Mouse (Mus musculus) MEL-GATA-1-ER (cell line): ENCODE results near the gene Macf1.
A peak's percentile ranks its signal among the peaks of the same experiment; 100 is the strongest.

Experiments used
- DNase-seq: peaks from one replicate; pipeline ENCODE4 v3.0.0-alpha.2; 2012; ENCODE audit warnings: low read depth; ENCODE audit errors: extremely low read depth

The Macf1 gene

GRCm38 (mm10) chr4:123598519-123599228 lies 85.5 kb downstream of the Macf1 start:
- no peak for DNase-seq

- no peak for DNase-seq
Observed at GRCm38 (mm10) chr4:123594381-123594806, 89.8 kb downstream of the Macf1 start.

GRCm38 (mm10) chr4:123593664-123594063 lies 90.5 kb downstream of the Macf1 start:
- no peak for DNase-seq

- no peak for DNase-seq
Observed at GRCm38 (mm10) chr4:123592046-123592445, 92.1 kb downstream of the Macf1 start.

- DNase-seq = no peak
Observed at GRCm38 (mm10) chr4:123591026-123591635, 93.0 kb downstream of the Macf1 start.

- no peak for DNase-seq
Observed at GRCm38 (mm10) chr4:123589496-123589895, 94.7 kb downstream of the Macf1 start.

GRCm38 (mm10) chr4:123588353-123589301 lies 95.5 kb downstream of the Macf1 start:
- DNase-seq = no peak

GRCm38 (mm10) chr4:123587616-123588015 lies 96.5 kb downstream of the Macf1 start:
- no peak for DNase-seq

GRCm38 (mm10) chr4:123584720-123585093 lies 99.5 kb downstream of the Macf1 start:
- DNase-seq = no peak

GRCm38 (mm10) chr4:123584084-123584719 lies 100.0 kb downstream of the Macf1 start:
- DNase-seq = no peak

- DNase-seq = no peak
Observed at GRCm38 (mm10) chr4:123577469-123578088, 106.6 kb downstream of the Macf1 start.

- DNase-seq = no peak
Observed at GRCm38 (mm10) chr4:123572434-123573336, 111.5 kb downstream of the Macf1 start.

- DNase-seq = peak; percentile 66
Observed at GRCm38 (mm10) chr4:123571869-123572268, 112.3 kb downstream of the Macf1 start.

- no peak for DNase-seq
Observed at GRCm38 (mm10) chr4:123565291-123565861, 118.8 kb downstream of the Macf1 start.

GRCm38 (mm10) chr4:123564051-123564791 lies 119.9 kb downstream of the Macf1 start:
- no peak for DNase-seq

- no peak for DNase-seq
Observed at GRCm38 (mm10) chr4:123562177-123562815, 121.9 kb downstream of the Macf1 start.

GRCm38 (mm10) chr4:123560896-123561295 lies 123.3 kb downstream of the Macf1 start:
- no peak for DNase-seq

GRCm38 (mm10) chr4:123558496-123558895 lies 125.7 kb downstream of the Macf1 start:
- DNase-seq = no peak
